Mouse (Mus musculus): ENCODE data around the gene Ttll4.

DNA sequence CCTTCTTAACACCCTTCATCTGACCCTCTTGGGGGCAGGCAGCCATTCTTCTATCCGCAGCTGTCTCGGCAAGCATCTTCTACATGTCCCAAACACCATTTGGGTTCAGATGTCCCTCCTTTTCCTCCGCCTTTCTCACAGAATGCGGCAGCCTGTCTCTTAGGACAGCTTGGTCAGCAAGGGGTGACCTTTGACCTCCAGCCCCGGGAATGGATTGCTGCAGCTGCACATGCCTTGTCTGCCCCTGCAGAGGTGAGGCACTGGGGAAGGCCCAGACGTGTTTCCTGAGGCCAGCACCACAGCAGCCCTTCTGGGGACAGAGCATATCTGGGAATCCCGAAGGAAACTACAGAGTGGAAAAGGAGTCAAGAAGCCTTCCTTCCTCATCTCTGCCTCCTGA is 33.5 kb upstream of the Ttll4 start:
- TF ChIP-seq CTCF (IDR thresholded peaks at IDR 0.05; ENCODE audit: borderline replicate concordance, control insufficient read depth, extremely low read depth, insufficient read depth, low read length, poor library complexity) (no peak), POLR2A (IDR thresholded peaks at IDR 0.05; ENCODE audit: control insufficient read depth, extremely low read depth, insufficient read depth, low read length, poor library complexity) (no peak)

All from thymus, adult 2 months (tissue).